Mouse (Mus musculus): ENCODE results near the gene Cdhr4.

DNA sequence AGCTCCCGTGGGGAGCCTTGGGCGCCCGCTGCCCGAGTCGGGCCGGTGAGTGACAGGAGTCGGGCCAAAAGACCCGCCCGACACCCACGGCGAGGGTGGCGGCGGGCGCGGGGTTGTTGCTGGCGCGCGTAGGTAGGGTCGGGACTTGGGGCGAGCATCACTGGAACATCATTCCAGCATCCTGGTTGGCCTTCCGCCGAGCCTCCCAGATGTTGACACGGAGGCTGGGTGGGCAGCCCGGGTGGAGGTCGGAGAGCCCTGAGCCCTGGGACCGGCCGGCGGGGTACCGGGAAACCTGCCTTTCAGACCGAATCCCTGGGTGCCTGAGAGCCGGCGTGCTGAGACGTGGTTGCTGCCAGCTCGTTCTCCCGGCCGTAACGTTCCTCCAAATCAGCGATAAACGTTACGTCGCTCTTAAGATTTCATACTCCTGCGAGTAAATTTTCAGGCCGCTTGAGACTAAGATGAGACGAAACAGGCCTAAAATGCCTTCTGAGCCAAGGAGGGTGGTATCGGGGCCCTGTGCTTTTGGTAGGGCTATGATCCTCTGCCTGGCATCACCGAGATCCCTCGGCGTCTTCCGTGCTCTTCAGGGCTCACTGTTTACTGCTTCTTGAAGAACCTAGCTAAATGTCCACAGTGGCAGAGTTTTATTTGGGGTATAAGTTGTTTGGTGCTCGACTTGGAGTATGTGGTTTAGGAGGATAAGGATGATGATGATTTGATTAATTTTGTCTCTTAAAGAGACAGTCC lies 10.7 kb downstream of the Cdhr4 start:
- TF ChIP-seq CTCF (IDR thresholded peaks at IDR 0.05; ENCODE audit: insufficient read depth, low read depth, low read length) (no peak), POLR2A (IDR thresholded peaks at IDR 0.05; ENCODE audit: insufficient read depth, low read depth, low read length) (no peak)
